Mouse (Mus musculus): ENCODE results near the gene Slc25a45.

Slc25a45 gene

DNA sequence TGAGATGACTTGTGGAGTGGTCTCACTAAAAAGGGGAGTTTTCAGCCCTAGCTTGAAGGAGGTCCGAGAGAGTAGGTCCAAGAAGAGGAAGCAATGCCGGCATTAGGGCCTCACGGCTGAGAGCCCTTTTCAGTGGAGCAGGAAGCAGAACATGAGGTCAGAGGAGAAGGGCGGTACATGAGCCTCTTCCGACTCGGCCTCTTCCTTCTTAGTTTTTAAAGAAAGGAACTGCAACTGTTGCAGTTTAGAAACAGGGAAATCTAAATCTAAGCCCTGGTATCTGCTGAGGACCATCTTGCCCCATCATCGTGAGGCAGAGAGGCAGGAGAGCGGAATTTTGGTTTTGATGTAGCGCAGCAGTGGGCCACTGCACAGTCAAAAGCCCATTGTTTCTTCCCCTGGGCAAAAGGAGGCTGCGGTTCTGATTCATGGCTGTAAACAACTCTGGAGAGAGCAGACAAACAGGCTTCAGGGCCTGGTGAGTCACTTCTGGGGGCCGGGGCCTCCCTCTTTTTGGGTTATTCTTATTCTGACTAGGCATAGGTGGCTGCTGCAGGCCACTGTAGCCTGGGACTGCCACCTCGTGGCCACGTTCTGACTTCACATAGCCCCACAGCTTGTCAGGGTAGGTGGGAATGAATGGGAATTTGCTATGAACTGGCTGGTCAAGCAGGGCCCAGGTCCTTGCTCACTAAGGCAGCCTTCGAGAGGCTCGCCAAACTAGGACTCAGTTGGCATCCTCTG, at the start of gene Slc25a45:
TSS of gene Slc25a45 (plus strand) at position 191 of the 744 bp plus-strand sequence.
- peak; percentile 90 for DNase-seq

DNA sequence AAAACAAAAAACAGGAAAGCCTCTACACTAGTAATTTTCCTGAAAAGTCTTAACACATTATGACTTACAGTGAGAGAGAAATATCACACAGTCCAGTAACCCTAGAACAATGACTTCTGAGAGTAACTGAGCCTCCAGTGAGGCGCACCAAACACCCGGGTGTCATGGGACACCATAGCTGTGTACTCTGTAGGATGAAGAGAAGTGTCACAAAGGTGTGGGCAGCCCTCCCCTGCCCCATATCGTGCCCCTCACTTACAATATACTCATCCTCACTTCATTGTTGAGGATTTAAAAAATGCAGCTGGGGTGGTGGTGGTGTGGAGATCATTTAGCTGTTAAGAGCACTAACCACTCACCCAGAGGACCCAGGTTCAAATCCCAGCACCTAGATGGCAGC, 49.5 kb upstream of the Slc25a45 start:
- DNase-seq, result no peak

GRCm38 (mm10) chr19:5828905-5829304, 48.7 kb upstream of the Slc25a45 start:
- no peak for DNase-seq

GRCm38 (mm10) chr19:5829958-5830615, 47.5 kb upstream of the Slc25a45 start:
- DNase-seq, result no peak

- no peak for DNase-seq
Measured at GRCm38 (mm10) chr19:5830776-5831175, 46.8 kb upstream of the Slc25a45 start.

DNA sequence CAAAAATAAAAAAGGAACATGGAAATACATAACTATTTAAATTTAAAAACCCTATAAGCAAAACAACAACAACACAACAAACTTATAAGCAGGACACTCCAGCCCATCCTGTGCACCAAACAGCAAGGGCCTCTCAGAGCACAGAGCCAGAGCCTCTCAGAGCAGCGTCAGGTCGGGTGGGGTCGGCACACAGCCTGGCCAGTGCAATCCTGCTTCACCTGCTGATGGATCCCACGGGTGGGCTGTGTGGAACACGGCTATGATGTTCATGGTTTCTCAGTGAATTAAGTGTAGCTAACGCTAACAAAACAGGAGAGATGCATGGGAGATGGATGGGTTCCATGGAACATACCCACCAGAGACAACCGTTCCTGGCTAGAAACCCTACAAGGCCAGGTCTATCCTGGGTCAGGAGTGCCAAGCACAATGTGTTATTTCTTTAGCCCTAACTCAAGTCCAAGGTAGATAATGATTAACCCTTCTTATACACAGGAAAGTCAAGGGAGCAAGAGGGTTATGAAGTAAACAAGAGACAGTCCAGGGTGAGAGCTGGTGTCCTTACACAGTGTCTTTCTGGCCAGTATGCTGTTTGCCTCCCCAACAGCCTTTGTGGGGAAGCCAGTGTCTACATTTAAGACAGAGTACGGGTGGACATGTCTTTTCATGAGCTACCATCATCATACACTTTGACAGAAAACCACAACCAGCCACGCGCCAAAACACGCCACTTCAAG, 46.2 kb upstream of the Slc25a45 start:
- no peak for DNase-seq

- no peak for DNase-seq
Measured at GRCm38 (mm10) chr19:5831958-5832320, 45.7 kb upstream of the Slc25a45 start.

DNA sequence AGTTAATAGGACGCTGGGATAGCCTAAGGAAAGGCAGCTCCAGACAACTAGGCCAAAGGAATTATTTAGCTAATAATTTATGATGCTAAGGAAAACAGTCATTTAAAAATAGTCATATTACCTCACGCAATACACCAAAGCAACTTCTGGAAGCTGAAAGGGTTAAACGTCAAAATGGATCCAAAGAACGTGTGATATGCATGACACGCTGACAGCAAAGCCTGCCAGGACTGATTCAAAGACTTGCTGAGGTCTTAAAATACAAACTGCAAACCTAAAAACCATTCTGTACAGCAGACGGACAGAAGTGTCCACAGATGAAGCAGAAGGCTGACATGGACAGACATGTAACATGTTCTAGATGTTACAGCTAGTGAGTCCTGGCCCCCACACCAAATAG, 45.3 kb upstream of the Slc25a45 start:
- no peak for DNase-seq

GRCm38 (mm10) chr19:5833287-5834100, 44.1 kb upstream of the Slc25a45 start:
- no peak for DNase-seq

GRCm38 (mm10) chr19:5834260-5834925, 43.2 kb upstream of the Slc25a45 start:
- no peak for DNase-seq

- DNase-seq, result no peak
Measured at GRCm38 (mm10) chr19:5835054-5835921, 42.3 kb upstream of the Slc25a45 start.

GRCm38 (mm10) chr19:5835922-5836430, 41.6 kb upstream of the Slc25a45 start:
- DNase-seq, result no peak

GRCm38 (mm10) chr19:5836941-5837572, 40.6 kb upstream of the Slc25a45 start:
- DNase-seq, result no peak

- DNase-seq, result no peak
Measured at GRCm38 (mm10) chr19:5837606-5838005, 40.0 kb upstream of the Slc25a45 start.

GRCm38 (mm10) chr19:5838136-5838891, 39.3 kb upstream of the Slc25a45 start:
- no peak for DNase-seq

- DNase-seq, result no peak
Measured at GRCm38 (mm10) chr19:5838892-5839165, 38.8 kb upstream of the Slc25a45 start.

- DNase-seq, result no peak
Measured at GRCm38 (mm10) chr19:5839317-5840085, 38.1 kb upstream of the Slc25a45 start.

GRCm38 (mm10) chr19:5840086-5840889, 37.3 kb upstream of the Slc25a45 start:
- DNase-seq, result peak; percentile 79
